Mouse (Mus musculus): Measurements from ENCODE around the gene Slc31a1. TPM values are rescaled to one million over a fixed set of nuclear protein-coding genes. Genes with fewer than 3 reads are reported as not detected.
A peak's percentile ranks its signal among the peaks of the same experiment; 100 is the strongest.

Gene Slc31a1
- 47.1 and 48.9 TPM in 2 replicates for polyA plus RNA-seq (2014; fragmentation: Nextera tagmentation; extraction: Ambion mirVana)

DNA sequence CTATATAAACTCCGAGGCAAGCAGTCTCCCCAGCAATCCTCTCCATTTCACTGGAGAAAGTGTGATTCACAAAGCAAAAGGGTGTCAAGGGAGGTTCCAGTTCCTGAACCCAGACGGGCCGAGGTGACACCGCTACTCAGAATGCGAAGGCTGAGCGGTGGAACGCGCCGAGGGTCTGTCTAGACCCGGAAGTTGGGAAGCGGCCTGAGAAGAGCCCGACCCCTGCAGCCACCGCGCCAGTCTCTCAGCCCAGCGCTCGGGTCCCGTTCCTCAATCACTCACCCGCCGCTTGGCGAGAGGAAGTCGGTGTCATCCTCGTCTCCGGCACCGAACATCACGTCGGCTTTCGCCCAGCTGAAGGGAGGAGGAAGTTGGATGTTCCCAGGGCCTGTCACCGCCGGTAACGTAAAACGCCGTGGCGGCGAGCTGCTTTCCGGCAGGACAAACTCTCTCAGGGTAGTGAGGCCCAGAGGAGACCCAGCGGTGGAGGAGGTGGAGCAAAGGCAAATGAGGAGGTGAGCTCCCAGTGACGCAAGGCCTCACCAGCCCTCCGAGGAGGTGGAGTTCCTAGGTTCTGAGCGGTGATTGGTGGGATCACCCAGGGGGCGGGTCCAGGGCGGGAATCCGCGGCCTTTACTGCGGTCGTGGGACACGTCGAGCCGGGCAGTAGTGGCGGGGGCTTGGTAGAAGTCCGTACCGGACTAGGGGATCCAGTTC is at the start of gene Slc31a1, which contains the start of gene Fkbp15:
Slc31a1 (plus strand) TSS at position 640 of the 717 bp plus-strand sequence.
Fkbp15 (minus strand) TSS at position 461 of the 717 bp plus-strand sequence.
- Histone ChIP-seq H3K27me3 (ENCODE audit: control insufficient read depth, insufficient read depth, low read length) (no peaks in the 10 kb centered on the region), H3K9ac (peak within 1 kb of the TSS; percentile 76), H3K27ac (peak within 1 kb of the TSS; percentile 69), H3K4me3 (replicated peaks; ENCODE audit: low read length) (peak within 1 kb of the TSS; percentile 70), H3K4me1 (replicated peaks; ENCODE audit: control insufficient read depth, insufficient read depth, low read length) (peaks cover 24% of the 10 kb centered on the region), H3K36me3 (replicated peaks; ENCODE audit: control insufficient read depth, insufficient read depth) (no peaks in the 10 kb centered on the region), H3K4me2 (replicated peaks) (peak within 1 kb of the TSS; percentile 88), H3K9me3 (ENCODE audit: control insufficient read depth, low read length) (no peaks in the 10 kb centered on the region)
- ATAC-seq (ENCODE audit: low FRiP score) (peak; percentile 100), DNase-seq (ENCODE audit: low spot score) (peak; percentile 95)
- under 1% methylated on average over 51 of the region's 51 CpGs for WGBS

DNA sequence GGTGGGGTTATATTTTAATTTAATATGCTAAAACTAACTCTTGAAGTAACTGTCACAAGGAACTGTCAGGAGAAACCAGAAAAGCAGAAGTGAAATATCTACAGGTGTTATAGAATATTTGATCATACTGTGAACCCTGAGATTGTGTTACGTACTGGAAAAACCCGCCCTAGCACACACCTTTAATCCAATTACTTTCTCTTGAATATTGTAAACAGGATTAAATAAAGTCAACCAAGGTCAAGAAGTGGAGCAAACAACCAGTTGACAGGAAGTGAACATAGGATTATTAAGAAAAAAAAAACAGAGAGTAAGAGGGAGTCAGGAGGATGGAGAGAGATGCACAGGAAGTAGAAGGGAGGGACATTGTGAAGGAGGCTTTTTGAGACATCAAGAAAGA is 47.7 kb upstream of the Slc31a1 start:
- ATAC-seq (ENCODE audit: low FRiP score): no peak
- whole genome bisulfite sequencing: 98% methylated on average over 2 of the region's 2 CpGs
- Histone ChIP-seq H3K27ac (no peak overlapping the region), H3K4me3 (replicated peaks; ENCODE audit: low read length) (no peak overlapping the region), H3K9ac (no peak overlapping the region), H3K4me1 (replicated peaks; ENCODE audit: control insufficient read depth, insufficient read depth, low read length) (no peaks in the 10 kb centered on the region), H3K36me3 (replicated peaks; ENCODE audit: control insufficient read depth, insufficient read depth) (peaks cover 47% of the 10 kb centered on the region), H3K9me3 (ENCODE audit: control insufficient read depth, low read length) (no peaks in the 10 kb centered on the region), H3K4me2 (replicated peaks) (no peak overlapping the region), H3K27me3 (ENCODE audit: control insufficient read depth, insufficient read depth, low read length) (no peaks in the 10 kb centered on the region)
- no peak for DNase-seq (ENCODE audit: low spot score)

DNA sequence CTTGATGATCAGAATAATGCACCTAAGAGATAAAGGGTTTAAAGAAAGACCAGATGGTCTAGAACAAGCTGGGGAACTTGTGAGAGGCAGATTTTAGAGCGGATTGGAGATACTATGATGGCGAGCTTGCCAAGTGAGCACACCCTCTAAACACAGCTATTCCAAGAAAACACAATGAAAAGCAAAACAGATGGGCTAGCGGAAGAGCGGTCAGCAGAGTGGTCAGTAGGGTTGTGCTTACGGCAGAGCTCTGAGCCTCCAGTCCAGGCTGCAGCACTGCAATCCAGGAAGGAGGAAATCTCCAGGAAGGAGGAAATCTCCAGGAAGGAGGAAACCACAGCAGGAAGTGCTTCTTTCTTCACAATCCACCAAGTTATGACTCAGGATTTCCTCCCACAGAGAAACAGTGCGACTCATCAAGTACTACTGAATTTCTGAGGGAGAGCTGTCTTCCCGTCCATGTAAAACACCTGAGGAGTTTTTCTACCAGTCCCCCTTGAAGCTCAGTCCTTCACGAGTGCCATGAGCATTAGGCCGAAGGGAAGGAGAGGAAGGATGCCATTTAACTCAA is 46.8 kb upstream of the Slc31a1 start:
- ATAC-seq (ENCODE audit: low FRiP score) (no peak), DNase-seq (ENCODE audit: low spot score) (no peak)
- Histone ChIP-seq H3K9me3 (ENCODE audit: control insufficient read depth, low read length) (no peaks in the 10 kb centered on the region), H3K4me1 (replicated peaks; ENCODE audit: control insufficient read depth, insufficient read depth, low read length) (no peaks in the 10 kb centered on the region), H3K4me2 (replicated peaks) (no peak overlapping the region), H3K27me3 (ENCODE audit: control insufficient read depth, insufficient read depth, low read length) (no peaks in the 10 kb centered on the region), H3K4me3 (replicated peaks; ENCODE audit: low read length) (no peak overlapping the region), H3K36me3 (replicated peaks; ENCODE audit: control insufficient read depth, insufficient read depth) (peaks cover 50% of the 10 kb centered on the region), H3K9ac (no peak overlapping the region), H3K27ac (no peak overlapping the region)
- 89% methylated on average over 9 of the region's 9 CpGs for WGBS

DNA sequence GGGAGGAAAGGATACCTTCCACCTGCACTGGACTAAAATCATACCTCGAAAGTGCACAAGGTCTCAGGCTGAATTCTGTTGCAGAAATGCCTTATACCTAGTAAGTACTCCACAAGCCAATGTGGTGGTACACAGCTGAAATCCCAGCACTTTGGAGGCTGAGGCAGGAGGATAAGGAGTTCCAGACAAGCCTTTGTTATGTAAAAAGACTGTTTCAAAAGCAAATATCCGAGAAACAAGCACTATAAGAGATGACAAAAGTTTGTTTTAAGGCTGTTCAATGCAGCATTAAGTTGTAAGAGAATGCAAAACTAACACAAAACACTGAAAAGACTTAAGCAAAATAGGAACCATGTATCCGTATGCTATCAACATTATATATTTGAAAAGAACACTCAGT is 46.0 kb upstream of the Slc31a1 start:
- peaks cover 53% of the 10 kb centered on the region for H3K36me3 ChIP-seq (replicated peaks; ENCODE audit: control insufficient read depth, insufficient read depth)
- no peaks in the 10 kb centered on the region for H3K4me1 ChIP-seq (replicated peaks; ENCODE audit: control insufficient read depth, insufficient read depth, low read length)
- H3K27ac ChIP-seq: no peak overlapping the region
- no peak overlapping the region for H3K4me2 ChIP-seq (replicated peaks)
- no peak overlapping the region for H3K9ac ChIP-seq
- 81% methylated on average over 3 of the region's 3 CpGs for WGBS
- no peak for DNase-seq (ENCODE audit: low spot score)
- no peaks in the 10 kb centered on the region for H3K27me3 ChIP-seq (ENCODE audit: control insufficient read depth, insufficient read depth, low read length)
- no peaks in the 10 kb centered on the region for H3K9me3 ChIP-seq (ENCODE audit: control insufficient read depth, low read length)
- no peak for ATAC-seq (ENCODE audit: low FRiP score)
- H3K4me3 ChIP-seq (replicated peaks; ENCODE audit: low read length): no peak overlapping the region

DNA sequence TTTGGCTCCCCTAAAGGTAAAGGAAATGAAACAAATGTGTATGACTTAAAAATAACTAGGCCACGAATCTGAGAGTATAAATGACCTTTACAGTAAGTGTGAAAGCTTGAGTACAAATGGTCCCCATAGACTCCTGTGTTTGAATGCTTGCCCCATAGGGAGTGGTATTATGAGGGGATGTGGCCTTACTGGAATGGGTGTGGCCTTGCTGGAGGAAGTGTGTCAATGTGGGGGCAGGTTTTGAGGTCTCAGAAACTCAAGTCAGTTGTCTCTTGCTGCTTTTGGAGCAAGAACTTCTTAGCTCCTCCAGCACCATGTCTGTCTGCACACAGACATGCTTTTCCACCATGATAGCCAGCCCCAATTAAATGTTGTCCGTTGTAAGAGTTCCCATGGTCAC is 44.1 kb upstream of the Slc31a1 start:
- H3K36me3 ChIP-seq (replicated peaks; ENCODE audit: control insufficient read depth, insufficient read depth): peaks cover 64% of the 10 kb centered on the region
- no peak overlapping the region for H3K4me2 ChIP-seq (replicated peaks)
- no peaks in the 10 kb centered on the region for H3K9me3 ChIP-seq (ENCODE audit: control insufficient read depth, low read length)
- no peak overlapping the region for H3K27ac ChIP-seq
- no peaks in the 10 kb centered on the region for H3K4me1 ChIP-seq (replicated peaks; ENCODE audit: control insufficient read depth, insufficient read depth, low read length)
- no peak for DNase-seq (ENCODE audit: low spot score)
- no peak for ATAC-seq (ENCODE audit: low FRiP score)
- no peaks in the 10 kb centered on the region for H3K27me3 ChIP-seq (ENCODE audit: control insufficient read depth, insufficient read depth, low read length)
- 93% methylated on average over 2 of the region's 2 CpGs for WGBS
- no peak overlapping the region for H3K4me3 ChIP-seq (replicated peaks; ENCODE audit: low read length)
- H3K9ac ChIP-seq: no peak overlapping the region

DNA sequence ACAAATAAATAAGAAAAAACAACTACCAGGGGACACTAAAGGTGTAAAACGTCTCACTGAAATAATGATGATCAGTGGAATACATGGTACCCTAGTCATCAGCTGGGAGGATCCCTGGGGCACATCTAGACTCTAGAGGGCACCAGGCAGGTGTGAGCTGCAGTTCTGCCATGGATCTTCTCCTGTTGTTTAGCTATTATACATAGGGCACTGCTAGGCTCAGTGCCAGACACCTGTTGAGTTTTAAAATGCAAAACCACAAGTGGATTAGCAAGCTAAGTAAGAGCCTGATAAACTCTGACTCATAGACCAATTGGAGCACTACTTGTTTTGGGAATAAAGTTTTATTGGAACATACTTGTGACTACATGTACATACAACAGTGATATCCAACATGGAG is 42.2 kb upstream of the Slc31a1 start:
- 80% methylated on average over 1 of the region's 1 CpGs for WGBS
- no peaks in the 10 kb centered on the region for H3K9me3 ChIP-seq (ENCODE audit: control insufficient read depth, low read length)
- peaks cover 64% of the 10 kb centered on the region for H3K36me3 ChIP-seq (replicated peaks; ENCODE audit: control insufficient read depth, insufficient read depth)
- no peak for ATAC-seq (ENCODE audit: low FRiP score)
- H3K4me1 ChIP-seq (replicated peaks; ENCODE audit: control insufficient read depth, insufficient read depth, low read length): no peaks in the 10 kb centered on the region
- no peak overlapping the region for H3K4me2 ChIP-seq (replicated peaks)
- no peak overlapping the region for H3K9ac ChIP-seq
- H3K27ac ChIP-seq: no peak overlapping the region
- no peaks in the 10 kb centered on the region for H3K27me3 ChIP-seq (ENCODE audit: control insufficient read depth, insufficient read depth, low read length)
- no peak for DNase-seq (ENCODE audit: low spot score)
- H3K4me3 ChIP-seq (replicated peaks; ENCODE audit: low read length): no peak overlapping the region

DNA sequence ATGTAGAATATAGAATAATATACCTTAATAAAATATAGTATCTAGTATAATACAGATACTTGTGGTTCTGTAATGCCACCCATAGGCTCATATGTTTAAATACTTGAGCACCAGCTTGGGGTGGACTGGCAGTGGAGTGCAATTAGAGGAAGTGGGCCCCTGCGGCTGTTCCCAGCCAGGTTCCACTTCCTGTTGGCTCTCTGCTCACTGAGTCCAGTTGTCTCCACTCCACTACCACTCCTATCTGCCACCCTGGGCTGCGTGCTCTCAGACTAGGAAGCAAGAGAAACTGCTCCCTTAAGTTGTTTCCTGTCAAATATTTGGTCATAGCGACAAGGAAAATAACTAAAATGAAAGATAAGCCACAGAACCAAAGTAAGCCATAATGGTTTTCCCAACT is 37.8 kb upstream of the Slc31a1 start:
- no peak overlapping the region for H3K4me2 ChIP-seq (replicated peaks)
- ATAC-seq (ENCODE audit: low FRiP score) (no peak), DNase-seq (ENCODE audit: low spot score) (no peak)
- H3K4me1 ChIP-seq (replicated peaks; ENCODE audit: control insufficient read depth, insufficient read depth, low read length): no peaks in the 10 kb centered on the region
- WGBS: 92% methylated on average over 3 of the region's 3 CpGs
- no peak overlapping the region for H3K27ac ChIP-seq
- peaks cover 89% of the 10 kb centered on the region for H3K36me3 ChIP-seq (replicated peaks; ENCODE audit: control insufficient read depth, insufficient read depth)
- H3K9ac ChIP-seq: no peak overlapping the region
- no peak overlapping the region for H3K4me3 ChIP-seq (replicated peaks; ENCODE audit: low read length)
- H3K27me3 ChIP-seq (ENCODE audit: control insufficient read depth, insufficient read depth, low read length): no peaks in the 10 kb centered on the region
- no peaks in the 10 kb centered on the region for H3K9me3 ChIP-seq (ENCODE audit: control insufficient read depth, low read length)

DNA sequence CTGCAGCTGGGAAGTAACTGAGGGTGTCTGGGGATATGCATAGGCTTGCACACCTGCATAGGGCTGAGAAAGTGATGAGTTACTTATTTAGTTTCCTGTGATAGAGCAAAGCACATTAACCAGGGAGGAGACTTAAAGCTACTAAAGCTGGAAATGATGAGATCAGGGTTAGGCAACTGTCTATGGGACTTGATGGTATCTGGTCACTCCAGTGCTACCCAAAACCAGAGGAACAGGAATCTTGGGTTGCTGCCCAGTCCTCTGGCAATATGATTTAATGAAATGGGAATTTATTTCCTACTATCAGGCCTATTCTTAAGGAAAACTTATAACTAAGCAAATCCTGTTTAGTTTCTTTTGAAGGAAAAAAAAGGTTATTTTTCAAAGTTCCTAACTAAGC is 34.4 kb upstream of the Slc31a1 start:
- Histone ChIP-seq H3K9ac (no peak overlapping the region), H3K4me1 (replicated peaks; ENCODE audit: control insufficient read depth, insufficient read depth, low read length) (no peaks in the 10 kb centered on the region), H3K4me3 (replicated peaks; ENCODE audit: low read length) (no peak overlapping the region), H3K27ac (no peak overlapping the region), H3K9me3 (ENCODE audit: control insufficient read depth, low read length) (no peaks in the 10 kb centered on the region), H3K27me3 (ENCODE audit: control insufficient read depth, insufficient read depth, low read length) (no peaks in the 10 kb centered on the region), H3K4me2 (replicated peaks) (no peak overlapping the region), H3K36me3 (replicated peaks; ENCODE audit: control insufficient read depth, insufficient read depth) (peaks cover 91% of the 10 kb centered on the region)
- no peak for ATAC-seq (ENCODE audit: low FRiP score)
- DNase-seq (ENCODE audit: low spot score): no peak

DNA sequence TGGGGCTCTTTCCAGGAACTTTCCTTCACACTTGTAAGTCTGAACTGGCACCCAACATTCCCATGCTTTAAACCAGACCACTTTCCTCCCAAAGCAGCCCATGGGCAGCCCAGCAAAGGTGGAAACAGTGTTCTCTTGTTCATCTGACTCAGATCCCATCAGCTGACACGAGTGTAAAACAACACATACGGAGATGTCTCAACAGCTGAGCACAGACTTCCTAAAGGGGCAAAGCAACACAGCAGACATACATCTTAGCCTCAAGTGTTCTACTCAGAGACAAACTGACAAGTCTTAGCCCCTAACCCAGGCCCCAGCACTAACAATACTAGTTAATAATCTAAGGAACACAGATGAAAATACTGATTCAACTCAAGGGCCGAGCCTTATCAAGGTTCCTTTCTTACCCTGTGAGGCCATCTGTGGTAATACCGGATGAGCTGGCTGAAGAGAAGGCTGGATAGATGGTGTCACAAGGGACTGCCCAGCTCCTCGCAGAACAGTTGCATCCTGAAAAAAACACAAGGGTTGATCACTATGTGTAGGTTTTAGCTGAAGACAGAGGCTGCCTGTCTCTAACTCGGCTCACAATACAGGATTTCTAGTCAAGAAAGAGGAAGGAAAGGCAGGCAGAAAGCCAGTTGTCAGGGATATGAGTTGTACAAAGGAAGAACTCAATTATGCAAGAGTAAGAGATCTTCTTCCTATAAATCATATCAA is 31.4 kb upstream of the Slc31a1 start:
- ATAC-seq (ENCODE audit: low FRiP score) (no peak), DNase-seq (ENCODE audit: low spot score) (no peak)
- H3K4me2 ChIP-seq (replicated peaks): no peak overlapping the region
- H3K9ac ChIP-seq: no peak overlapping the region
- no peaks in the 10 kb centered on the region for H3K27me3 ChIP-seq (ENCODE audit: control insufficient read depth, insufficient read depth, low read length)
- WGBS: 92% methylated on average over 6 of the region's 6 CpGs
- no peak overlapping the region for H3K4me3 ChIP-seq (replicated peaks; ENCODE audit: low read length)
- H3K36me3 ChIP-seq (replicated peaks; ENCODE audit: control insufficient read depth, insufficient read depth): peaks cover 88% of the 10 kb centered on the region
- H3K4me1 ChIP-seq (replicated peaks; ENCODE audit: control insufficient read depth, insufficient read depth, low read length): no peaks in the 10 kb centered on the region
- H3K9me3 ChIP-seq (ENCODE audit: control insufficient read depth, low read length): no peaks in the 10 kb centered on the region
- no peak overlapping the region for H3K27ac ChIP-seq
